In genomic region chr5:100671398-100671797, GRCm38 (mm10) we compare ENCODE assay signal across 11 mouse cellular contexts. TPM values are rescaled to one million over a fixed set of nuclear protein-coding genes. Genes with fewer than 3 reads are reported as not detected.
DNase-seq lines count a peak whose midpoint lies in the region; ATAC-seq and TF ChIP-seq lines count a peak whose summit lies in the region.
"Had no signal": no experiment of that assay in that cellular context is flagged by ENCODE, and none has a peak within 500 bp of the region (broad histone marks: within the 10 kb centered on the region; RNA-seq: fewer than 3 reads in every experiment).

No protein-coding gene starts in this region.

- TF ChIP-seq CTCF in heart, adult 2 months (IDR thresholded peaks at IDR 0.05): peak; percentile 71

- H3K27ac ChIP-seq in heart, adult 2 months: no peak overlapping the region
- no peak overlapping the region for H3K27ac ChIP-seq in heart, embryonic 12.5 days (ENCODE audit: poor library complexity, severe bottlenecking)
- no peak overlapping the region for H3K27ac ChIP-seq in embryonic facial prominence, embryonic 11.5 days (replicated peaks; ENCODE audit: low read depth, low read length)
- H3K27ac ChIP-seq: embryonic facial prominence, embryonic 12.5 days; limb, embryonic 12.5 days; stomach, embryonic 15.5 days had no signal

- intact Hi-C loops in heart, adult 2 months (cut with DNase I): loop anchor here (5.0 to 10.0 kb wide), 3 partner anchors 126 to 247 kb away; partner anchors contain the start of genes Helq and Mrps18c

- H3K79me2 ChIP-seq in heart, adult 2 months (replicated peaks; ENCODE audit: control insufficient read depth, insufficient read depth, low read length): peaks cover 1% of the 10 kb centered on the region; the same call in 1 of the 2 replicates

- no peak overlapping the region for H3K4me3 ChIP-seq in heart, adult 2 months
- no peak overlapping the region for H3K4me3 ChIP-seq in heart, embryonic 12.5 days
- H3K4me3 ChIP-seq in embryonic facial prominence, embryonic 11.5 days (ENCODE audit: low read depth, low read length): no peak overlapping the region
- H3K4me3 ChIP-seq: embryonic facial prominence, embryonic 12.5 days; limb, embryonic 12.5 days; stomach, embryonic 15.5 days had no signal

- no peaks in the 10 kb centered on the region for H3K27me3 ChIP-seq in heart, adult 2 months (ENCODE audit: control insufficient read depth, insufficient read depth, low read length)
- no peaks in the 10 kb centered on the region for H3K27me3 ChIP-seq in heart, embryonic 12.5 days (replicated peaks)
- H3K27me3 ChIP-seq in embryonic facial prominence, embryonic 11.5 days (ENCODE audit: control insufficient read depth, insufficient read depth, low read length): no peaks in the 10 kb centered on the region
- H3K27me3 ChIP-seq: embryonic facial prominence, embryonic 12.5 days; limb, embryonic 12.5 days; stomach, embryonic 15.5 days had no signal

- H3K4me2 ChIP-seq in heart, embryonic 12.5 days: no peak overlapping the region
- no peak overlapping the region for H3K4me2 ChIP-seq in embryonic facial prominence, embryonic 11.5 days (ENCODE audit: low read depth, low read length)
- H3K4me2 ChIP-seq: embryonic facial prominence, embryonic 12.5 days; limb, embryonic 12.5 days had no signal

- WGBS in heart, adult 2 months: 14% methylated on average over 5 of the region's 5 CpGs
- WGBS in heart, embryonic 12.5 days: 24% methylated on average over 5 of the region's 5 CpGs
- 27% methylated on average over 5 of the region's 5 CpGs for WGBS in embryonic facial prominence, embryonic 11.5 days

- H3K36me3 ChIP-seq in heart, adult 2 months (ENCODE audit: control insufficient read depth, insufficient read depth, low read length): no peaks in the 10 kb centered on the region
- peaks cover 20% of the 10 kb centered on the region for H3K36me3 ChIP-seq in heart, embryonic 12.5 days
- H3K36me3 ChIP-seq in embryonic facial prominence, embryonic 11.5 days (replicated peaks; ENCODE audit: control insufficient read depth, insufficient read depth, low read depth, low read length): no peaks in the 10 kb centered on the region
- H3K36me3 ChIP-seq: stomach, embryonic 15.5 days had no signal

- no peak overlapping the region for H3K9ac ChIP-seq in heart, adult 2 months (ENCODE audit: low read depth, low read length)
- no peak overlapping the region for H3K9ac ChIP-seq in heart, embryonic 12.5 days
- no peak overlapping the region for H3K9ac ChIP-seq in embryonic facial prominence, embryonic 11.5 days (replicated peaks; ENCODE audit: low read length)
- H3K9ac ChIP-seq: embryonic facial prominence, embryonic 12.5 days; limb, embryonic 12.5 days; stomach, embryonic 15.5 days had no signal

- no peaks in the 10 kb centered on the region for H3K9me3 ChIP-seq in heart, embryonic 12.5 days (replicated peaks)
- H3K9me3 ChIP-seq in embryonic facial prominence, embryonic 11.5 days (replicated peaks; ENCODE audit: control insufficient read depth, low read length): no peaks in the 10 kb centered on the region
- H3K9me3 ChIP-seq: embryonic facial prominence, embryonic 12.5 days; limb, embryonic 12.5 days; stomach, embryonic 15.5 days had no signal

- TF ChIP-seq POLR2A in heart, adult 2 months (IDR thresholded peaks at IDR 0.05; ENCODE audit: insufficient read depth, low read depth, low read length): no peak

- DNase-seq in heart, adult 2 months: peak; percentile 32 to 53
- peak; percentile 42 for DNase-seq in right cerebral cortex, postnatal 14 days
- no peak for DNase-seq in right cerebral cortex, postnatal 36 days (ENCODE audit: low spot score in 2 of 2)
- DNase-seq in adrenal gland, postnatal 25 days: peak; percentile 46
- DNase-seq in embryonic facial prominence, embryonic 11.5 days (ENCODE audit: low spot score): peak; percentile 67
- DNase-seq in lung, adult 18-20 months: peak; percentile 37 to 61
- DNase-seq in testis, postnatal 10 days (ENCODE audit: low spot score): peak; percentile 72

- H3K4me1 ChIP-seq in heart, adult 2 months (ENCODE audit: control insufficient read depth, insufficient read depth, low read length): no peaks in the 10 kb centered on the region; the same call in 1 of the 2 replicates
- peaks cover 12% of the 10 kb centered on the region for H3K4me1 ChIP-seq in heart, embryonic 12.5 days (replicated peaks)
- no peaks in the 10 kb centered on the region for H3K4me1 ChIP-seq in embryonic facial prominence, embryonic 11.5 days (ENCODE audit: control insufficient read depth, insufficient read depth, low read length)

- no peak for TF ChIP-seq EP300 in heart, adult 2 months (IDR thresholded peaks at IDR 0.05; ENCODE audit: insufficient read depth, low read depth, low read length)

- ATAC-seq in heart, embryonic 12.5 days (ENCODE audit: insufficient number of reproducible peaks, low FRiP score): no peak
- no peak for ATAC-seq in embryonic facial prominence, embryonic 11.5 days (replicated peaks; ENCODE audit: insufficient number of reproducible peaks, low FRiP score, low TSS enrichment, low read depth)

RNA-seq across cellular contexts. Expression of gene Coq2, which starts 3.5 kb away (rescaled TPM):
- total RNA-seq in heart, adult 2 months (2021): 100 to 1,000 TPM in 1 of 2 experiments, 10 to 100 TPM in 1; 95.9 to 109 TPM
- 106 and 161 TPM in 2 replicates for polyA plus RNA-seq in heart, adult 2 months (2012; rRNA removed)
- 71.5 and 75.7 TPM in 2 replicates for polyA plus RNA-seq in heart, embryonic 12.5 days (2016; fragmentation: Nextera tagmentation; extraction: Ambion mirVana)
- 63.0 and 65.2 TPM in 2 replicates for total RNA-seq in adrenal gland, postnatal 25 days (2021)
- polyA plus RNA-seq in embryonic facial prominence, embryonic 11.5 days (2014; fragmentation: Nextera tagmentation; extraction: Ambion mirVana): 62.2 and 64.0 TPM in 2 replicates

RNA-seq across cellular contexts. Expression of gene Hpse, which starts 48.1 kb away (rescaled TPM):
- 1 to 10 TPM; 1.0 to 2.3 TPM for total RNA-seq in heart, adult 2 months (2021)
- polyA plus RNA-seq in heart, adult 2 months (2012; rRNA removed): 0.88 and 1.2 TPM in 2 replicates
- polyA plus RNA-seq in heart, embryonic 12.5 days (2016; fragmentation: Nextera tagmentation; extraction: Ambion mirVana): 1.3 and 1.5 TPM in 2 replicates
- 0.30 and 0.95 TPM in 2 replicates for total RNA-seq in adrenal gland, postnatal 25 days (2021)
- polyA plus RNA-seq in embryonic facial prominence, embryonic 11.5 days (2014; fragmentation: Nextera tagmentation; extraction: Ambion mirVana): 1.1 and 2.2 TPM in 2 replicates

Comparison
In these comparisons a context has a peak if more than half of its experiments do, and no peak if none do; other contexts are left out.
1. DNase-seq: peak in heart, adult 2 months (2 of 2), right cerebral cortex, postnatal 14 days (single experiment), adrenal gland, postnatal 25 days (single experiment), embryonic facial prominence, embryonic 11.5 days (single experiment), lung, adult 18-20 months (2 of 2) and testis, postnatal 10 days (single experiment); none in right cerebral cortex, postnatal 36 days (0 of 2).